Mouse (Mus musculus) heart, embryonic 13.5 days (tissue): ENCODE data around the gene Vmn2r91. TPM values are rescaled to one million over a fixed set of nuclear protein-coding genes. Genes with fewer than 3 reads are reported as not detected.
"Not testable (repeated sequence)": the region's sequence is repeated elsewhere in the genome, so short reads cannot be mapped to it uniquely, and the experiment has no call there.

Source experiments
- ATAC-seq: fragments of 200-750 bp; cut with Nextera tagmentation; 2 replicates; pipeline ENCODE4 v1.8.0; 2017; ENCODE audit warnings: moderate TSS enrichment; ENCODE audit not compliant: insufficient number of reproducible peaks, low FRiP score, low TSS enrichment; ENCODE audit errors: extremely low read depth
- H3K27ac ChIP-seq: fragments of 300-500 bp; sonication (generic); replicated peaks from 2 replicates; pipeline ENCODE4 v1.5.1; 2015; ENCODE audit warnings: moderate library complexity, mild to moderate bottlenecking, inconsistent platforms
- H3K27me3 ChIP-seq: fragments of 300-500 bp; sonication (generic); replicated peaks from 2 replicates; pipeline ENCODE4 v1.6.1; 2015; ENCODE audit warnings: mild to moderate bottlenecking, inconsistent platforms
- H3K36me3 ChIP-seq: fragments of 300-500 bp; sonication (generic); 2 replicates; pipeline ENCODE4 v1.6.1; 2015; ENCODE audit warnings: mild to moderate bottlenecking, inconsistent platforms
- H3K4me1 ChIP-seq: fragments of 300-500 bp; sonication (generic); 2 replicates; pipeline ENCODE4 v1.6.1; 2015; ENCODE audit warnings: inconsistent platforms
- H3K4me2 ChIP-seq: fragments of 300-500 bp; sonication (generic); 2 replicates; pipeline ENCODE4 v1.6.1; 2015; ENCODE audit warnings: inconsistent platforms, mild to moderate bottlenecking, moderate library complexity
- H3K4me3 ChIP-seq: fragments of 300-500 bp; sonication (generic); 2 replicates; pipeline ENCODE4 v1.5.1; 2015; ENCODE audit warnings: moderate library complexity, mild to moderate bottlenecking, inconsistent platforms
- H3K9ac ChIP-seq: fragments of 300-500 bp; sonication (generic); 2 replicates; pipeline ENCODE4 v1.6.1; 2015; ENCODE audit warnings: inconsistent platforms, mild to moderate bottlenecking, moderate library complexity
- H3K9me3 ChIP-seq: fragments of 300-500 bp; sonication (generic); 2 replicates; pipeline ENCODE4 v1.6.1; 2016; ENCODE audit warnings: inconsistent platforms
- WGBS: fragments of 180-500 bp; shearing (Covaris S2); methylation state at CpG from one replicate; pipeline ENCODE4 v1.1.7; 2015; ENCODE audit warnings: mixed read lengths; 5-methylcytosine and 5-hydroxymethylcytosine counted together
- polyA plus RNA-seq: library from polyadenylated mRNA; unstranded; fragments of >200 nt; fragmentation: Nextera tagmentation; extraction: Ambion mirVana; gene quantifications from 2 replicates; pipeline ENCODE4 v1.2.1, GENCODE M21; 2015

Vmn2r91 gene
- not detected in 2 replicates for polyA plus RNA-seq

DNA sequence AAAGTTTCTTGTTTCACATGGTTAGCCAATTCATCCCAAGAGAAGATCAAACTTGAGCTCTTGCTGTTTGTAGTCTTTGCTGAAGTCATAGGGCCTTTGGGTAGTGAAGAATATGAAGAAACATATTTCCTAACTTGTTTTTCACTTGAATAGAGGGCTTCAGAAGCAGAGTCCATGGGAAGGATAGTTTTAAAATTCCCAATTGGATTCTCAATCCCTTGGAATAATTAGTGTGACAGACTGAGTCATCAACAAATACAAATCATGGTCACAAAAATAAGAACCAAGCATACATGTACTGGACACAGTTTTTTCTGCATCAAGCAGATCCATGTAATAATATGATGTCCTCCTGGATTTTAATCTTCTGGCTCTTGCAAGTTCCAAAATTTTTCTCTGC is at the start of gene Vmn2r91:
Vmn2r91 (plus strand) TSS at position 301 of the 400 bp plus-strand sequence.
- ATAC-seq, H3K36me3 ChIP-seq, H3K9ac ChIP-seq, H3K27me3 ChIP-seq, H3K4me3 ChIP-seq, H3K4me2 ChIP-seq, H3K4me1 ChIP-seq, H3K27ac ChIP-seq, H3K9me3 ChIP-seq: not testable (repeated sequence)

DNA sequence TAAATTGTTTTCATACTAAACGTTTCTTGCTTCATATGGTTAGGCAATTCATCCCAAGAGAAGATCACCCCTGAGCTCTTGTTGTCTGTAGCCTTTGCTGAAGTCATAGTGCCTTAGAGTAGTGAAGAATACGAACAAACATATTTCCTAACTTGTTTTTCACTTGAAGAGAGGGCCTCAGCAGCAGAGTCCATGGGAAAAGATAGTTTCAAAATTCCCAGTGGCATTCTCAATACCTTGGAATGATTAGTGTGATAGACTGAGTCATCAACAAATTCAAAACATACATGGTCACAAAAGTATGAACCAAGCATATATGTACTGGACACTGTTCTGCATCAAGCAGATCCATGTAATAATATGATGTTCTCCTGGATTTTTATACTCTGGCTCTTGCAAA is 35.7 kb upstream of the Vmn2r91 start, which contains the start of gene Vmn2r124:
Vmn2r124 (plus strand) TSS at position 301 of the 400 bp plus-strand sequence.
- Histone ChIP-seq H3K27me3 (no peaks in the 10 kb centered on the region), H3K4me3 (no peak within 1 kb of the TSS), H3K4me2 (no peak within 1 kb of the TSS), H3K9me3 (0 out of 2 replicates have a peak, but pooled peaks cover 4% of the 10 kb centered on the region), H3K9ac (no peak within 1 kb of the TSS), H3K4me1 (no peaks in the 10 kb centered on the region), H3K27ac (no peak within 1 kb of the TSS), H3K36me3 (no peaks in the 10 kb centered on the region)
- ATAC-seq = no peak
- 35% methylated on average over 2 of the region's 2 CpGs for WGBS

DNA sequence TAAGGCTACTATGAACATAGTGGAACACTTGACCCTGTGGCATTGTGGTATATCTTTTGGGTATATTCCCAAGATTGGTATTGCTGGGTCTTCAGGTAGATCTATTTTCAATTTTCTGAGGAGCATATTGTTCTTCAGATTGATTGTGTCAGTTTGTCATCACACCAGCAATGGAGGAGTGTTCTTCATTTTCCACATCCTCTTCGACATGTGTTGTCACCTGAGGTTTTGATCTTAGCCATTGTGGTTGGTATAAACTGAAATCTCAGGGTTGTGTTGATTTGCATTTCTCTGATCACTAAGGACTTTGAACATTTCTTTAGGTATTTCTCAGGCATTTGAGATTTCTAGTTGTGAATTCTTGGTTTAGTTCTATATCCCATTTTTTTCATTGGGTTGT is 10.8 kb downstream of the Vmn2r91 start:
- not testable (repeated sequence) for H3K9me3 ChIP-seq, H3K27me3 ChIP-seq, H3K9ac ChIP-seq, H3K4me2 ChIP-seq, H3K4me1 ChIP-seq, H3K27ac ChIP-seq, H3K4me3 ChIP-seq, H3K36me3 ChIP-seq, ATAC-seq
- 41% methylated on average over 1 of the region's 1 CpGs for WGBS

GRCm38 (mm10) chr17:18102265-18102664 is 17.4 kb downstream of the Vmn2r91 start:
- H3K36me3 ChIP-seq, H3K9me3 ChIP-seq, H3K4me1 ChIP-seq, H3K9ac ChIP-seq, ATAC-seq, H3K4me2 ChIP-seq, H3K27ac ChIP-seq, H3K4me3 ChIP-seq, H3K27me3 ChIP-seq: not testable (repeated sequence)
- WGBS = 67% methylated on average over 3 of the region's 3 CpGs

DNA sequence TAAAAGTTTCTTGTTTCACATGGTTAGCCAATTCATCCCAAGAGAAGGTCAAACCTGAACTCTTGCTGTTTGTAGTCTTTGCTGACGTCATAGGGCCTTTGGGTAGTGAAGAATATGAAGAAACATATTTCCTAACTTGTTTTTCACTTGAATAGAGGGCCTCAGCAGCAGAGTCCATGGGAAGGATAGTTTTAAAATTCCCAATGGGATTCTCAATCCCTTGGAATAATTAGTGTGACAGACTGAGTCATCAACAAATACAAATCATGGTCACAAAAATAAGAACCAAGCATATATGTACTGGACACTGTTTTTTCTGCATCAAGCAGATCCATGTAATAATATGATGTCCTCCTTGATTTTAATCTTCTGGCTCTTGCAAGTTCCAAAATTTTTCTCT is 66.8 kb downstream of the Vmn2r91 start, which contains the start of gene Vmn2r92:
Vmn2r92 (plus strand) TSS at position 301 of the 400 bp plus-strand sequence.
- H3K27ac ChIP-seq, ATAC-seq, H3K27me3 ChIP-seq, H3K4me2 ChIP-seq, H3K4me1 ChIP-seq, H3K9ac ChIP-seq, H3K9me3 ChIP-seq, H3K4me3 ChIP-seq, H3K36me3 ChIP-seq: not testable (repeated sequence)
- WGBS = 59% methylated on average over 1 of the region's 1 CpGs

DNA sequence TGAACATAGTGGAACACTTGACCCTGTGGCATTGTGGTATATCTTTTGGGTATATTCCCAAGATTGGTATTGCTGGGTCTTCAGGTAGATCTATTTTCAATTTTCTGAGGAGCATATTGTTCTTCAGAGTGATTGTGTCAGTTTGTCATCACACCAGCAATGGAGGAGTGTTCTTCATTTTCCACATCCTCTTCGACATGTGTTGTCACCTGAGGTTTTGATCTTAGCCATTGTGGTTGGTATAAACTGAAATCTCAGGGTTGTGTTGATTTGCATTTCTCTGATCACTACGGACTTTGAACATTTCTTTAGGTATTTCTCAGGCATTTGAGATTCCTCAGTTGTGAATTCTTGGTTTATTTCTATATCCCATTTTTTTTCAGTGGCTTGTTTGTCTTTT is 76.4 kb downstream of the Vmn2r91 start:
- H3K4me1 ChIP-seq, H3K27ac ChIP-seq, H3K36me3 ChIP-seq, H3K4me2 ChIP-seq, H3K27me3 ChIP-seq, H3K9ac ChIP-seq, H3K9me3 ChIP-seq, H3K4me3 ChIP-seq, ATAC-seq: not testable (repeated sequence)
- 57% methylated on average over 2 of the region's 2 CpGs for WGBS

Other genes starting within 250 kb of the Vmn2r91 start
- gene Has1, start 229.8 kb upstream of the Vmn2r91 start, polyA plus RNA-seq = 0.55 and 0.66 TPM in 2 replicates
- gene Fpr1, start 201.1 kb upstream of the Vmn2r91 start, polyA plus RNA-seq = 0.11 and 0.15 TPM in 2 replicates
- not detected in 2 replicates for gene Fpr2, start 197.2 kb upstream of the Vmn2r91 start, polyA plus RNA-seq
- gene Fpr3, start 197.2 kb upstream of the Vmn2r91 start, polyA plus RNA-seq = not detected in 2 replicates
- not detected in 2 replicates for gene Fpr-rs4, start 63.3 kb upstream of the Vmn2r91 start, polyA plus RNA-seq
- gene Vmn2r124, start 35.6 kb upstream of the Vmn2r91 start, polyA plus RNA-seq = not detected in 2 replicates
- gene Vmn2r92, start 66.9 kb downstream of the Vmn2r91 start, polyA plus RNA-seq = not detected in 2 replicates
- gene Vmn2r94, start 192.7 kb downstream of the Vmn2r91 start, polyA plus RNA-seq = not detected in 2 replicates
- gene Vmn2r93, start 213.1 kb downstream of the Vmn2r91 start, polyA plus RNA-seq = not detected in 2 replicates